Mouse (Mus musculus) right cerebral cortex, postnatal 10 days (tissue): ENCODE measurements around the gene D430042O09Rik.
A peak's percentile ranks its signal among the peaks of the same experiment; 100 is the strongest.
"Not testable (repeated sequence)": the region's sequence is repeated elsewhere in the genome, so short reads cannot be mapped to it uniquely, and the experiment has no call there.

Experiments
- DNase-seq, 2 experiments: peaks; one replicate each; pipeline ENCODE4 v3.0.0; 2021; ENCODE audit warnings: low spot score in 2 of 2

D430042O09Rik gene

GRCm38 (mm10) chr7:125707593-125708022, at the start of gene D430042O09Rik, which contains the start of gene Gtf3c1:
D430042O09Rik (plus strand) TSS chr7:125707888.
Gtf3c1 (minus strand) TSS chr7:125707780.
- DNase-seq: peak; percentile 100

DNA sequence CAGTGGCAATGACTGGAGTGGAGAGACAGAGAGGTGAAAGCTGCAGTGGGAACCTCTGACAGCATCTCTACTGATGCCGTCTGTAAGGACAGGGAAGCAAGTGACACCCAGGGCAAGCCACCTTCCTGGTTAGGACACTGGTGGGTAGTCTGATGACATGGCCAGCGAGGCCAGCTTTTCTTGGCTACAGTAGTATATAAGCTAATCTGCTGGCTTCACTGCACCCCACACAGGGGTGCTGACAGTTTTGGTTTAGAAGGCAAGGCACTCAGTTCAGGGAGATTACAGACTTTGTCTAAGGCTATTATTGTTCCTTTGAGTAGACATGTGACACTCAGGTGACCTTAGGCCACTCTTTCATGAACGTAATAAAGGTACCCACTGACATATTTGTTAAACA, 44.0 kb upstream of the D430042O09Rik start:
- no peak for DNase-seq

DNA sequence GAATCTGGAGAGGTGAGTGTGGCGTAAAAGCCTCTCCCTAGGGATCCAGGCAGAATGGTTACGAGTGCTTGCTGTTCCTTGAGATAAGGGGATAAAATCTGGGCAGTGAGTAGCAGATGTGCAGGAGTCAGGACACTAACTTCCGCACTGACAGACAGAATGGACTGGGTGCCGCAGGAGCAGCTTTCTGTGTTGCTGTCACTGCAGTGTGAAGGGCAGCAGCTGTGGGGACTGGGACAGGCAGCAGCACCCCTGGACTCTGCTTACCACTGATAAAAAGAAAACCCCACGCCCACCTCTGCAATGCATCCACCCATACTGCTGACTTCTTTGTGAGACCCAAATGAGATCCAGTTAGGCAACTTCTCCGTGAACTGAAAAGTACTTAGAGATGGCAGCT, 36.8 kb upstream of the D430042O09Rik start:
- no peak for DNase-seq

DNA sequence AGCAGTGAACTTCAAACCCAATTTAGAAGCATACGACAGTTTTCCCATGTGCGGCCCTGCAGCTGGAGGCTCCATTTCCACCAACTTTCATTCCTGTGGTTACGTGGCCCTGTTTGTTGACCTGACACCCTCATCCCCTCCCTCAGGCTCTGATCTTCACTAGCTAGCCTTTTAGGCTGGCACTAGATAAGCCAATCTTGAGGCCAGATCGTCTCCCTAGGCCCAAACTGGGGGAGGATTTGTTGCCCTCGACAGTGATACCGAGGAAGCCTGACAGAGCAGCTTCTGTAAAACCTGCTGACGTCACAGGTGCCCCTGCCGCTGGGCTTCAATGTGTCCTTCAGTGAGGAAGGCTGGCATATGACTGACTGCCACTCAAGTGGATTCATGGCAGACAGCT, 36.3 kb upstream of the D430042O09Rik start:
- DNase-seq: no peak

- peak in 1 of 2 experiments; percentile 53 for DNase-seq
These were observed 32.8 kb upstream of the D430042O09Rik start for GRCm38 (mm10) chr7:125674916-125675315.

DNA sequence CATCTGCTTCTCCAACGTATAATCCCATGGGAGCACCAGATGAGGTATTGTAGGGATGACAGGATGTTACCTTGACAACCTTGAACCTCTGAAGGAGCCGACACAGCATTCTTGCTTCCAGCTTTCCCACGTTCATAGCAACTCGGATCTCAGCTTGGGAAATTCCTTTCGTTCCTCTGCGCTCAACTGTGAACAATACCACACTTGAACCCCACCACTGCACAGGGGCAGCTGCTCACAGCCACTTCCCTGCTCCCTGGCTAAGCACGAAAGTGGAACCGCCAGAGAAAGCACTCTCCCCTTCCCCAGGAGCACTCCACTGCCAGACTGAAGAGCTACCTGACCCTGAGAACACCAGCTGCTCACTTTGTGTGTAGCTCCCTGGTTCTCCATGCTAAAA, 28.9 kb upstream of the D430042O09Rik start:
- DNase-seq: no peak

GRCm38 (mm10) chr7:125679936-125680335, 27.8 kb upstream of the D430042O09Rik start:
- no peak for DNase-seq

GRCm38 (mm10) chr7:125690516-125690915, 17.2 kb upstream of the D430042O09Rik start:
- DNase-seq: no peak

DNA sequence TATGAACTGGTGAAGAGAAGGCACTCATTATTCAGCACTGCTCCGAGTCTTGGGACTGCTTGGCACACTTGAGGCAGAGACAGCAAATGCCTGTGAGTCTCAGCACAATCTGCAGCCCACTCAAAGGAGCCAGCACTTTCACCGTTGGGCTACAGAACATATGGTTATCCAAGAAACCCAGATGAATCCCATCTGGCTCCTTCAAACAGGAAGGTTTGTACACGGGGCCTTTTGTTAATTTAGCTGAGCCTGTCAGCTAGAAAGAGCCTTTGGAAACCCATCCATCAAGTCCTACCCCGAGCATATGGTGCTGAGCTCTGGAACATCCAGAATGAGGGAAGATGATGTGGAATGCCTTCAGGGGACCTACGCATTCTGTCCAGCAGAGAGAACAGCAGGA, 13.6 kb upstream of the D430042O09Rik start:
- peak; percentile 35 to 72 for DNase-seq

DNA sequence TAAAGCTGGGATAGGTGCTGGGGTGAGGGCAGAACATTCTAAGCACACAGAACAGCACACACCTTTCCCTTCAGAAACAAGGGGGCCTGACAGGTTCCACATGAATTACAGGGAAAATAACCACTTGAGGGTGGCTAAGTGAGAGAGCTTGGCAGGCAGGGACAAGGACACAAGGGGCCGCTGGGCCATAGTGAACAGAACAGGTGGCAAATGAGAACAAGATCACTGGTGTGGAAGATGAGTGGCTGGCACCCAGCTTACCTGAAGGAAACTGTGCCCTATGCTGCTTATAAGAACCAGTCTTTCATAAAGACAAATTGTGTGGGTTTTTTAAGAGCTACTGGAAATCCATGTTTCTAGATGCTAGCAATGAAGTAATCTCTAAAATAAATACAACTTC, 4.9 kb upstream of the D430042O09Rik start:
- DNase-seq: no peak

DNA sequence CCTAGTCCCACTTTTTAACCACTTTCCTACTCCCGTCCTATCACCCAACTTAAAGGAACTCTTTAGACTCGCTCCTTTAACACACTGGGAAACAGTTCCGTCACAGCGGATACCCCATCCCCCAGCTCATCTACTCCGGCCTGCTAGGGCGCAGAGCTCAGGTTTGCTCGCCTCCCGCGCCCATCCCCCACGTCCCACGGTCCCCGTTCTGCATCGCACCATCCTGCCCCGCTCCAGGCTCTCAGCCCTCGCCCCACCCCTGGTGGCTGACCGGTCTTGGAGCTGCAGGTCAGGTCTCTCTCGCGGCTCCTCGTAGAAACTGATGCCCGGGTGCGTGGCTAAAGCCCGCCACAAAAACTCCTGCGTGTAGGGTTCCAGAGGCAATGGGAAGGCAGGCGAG, 502 bp upstream of the D430042O09Rik start:
- peak; percentile 68 to 74 for DNase-seq

GRCm38 (mm10) chr7:125708100-125708499, 412 bp downstream of the D430042O09Rik start:
- no peak for DNase-seq

DNA sequence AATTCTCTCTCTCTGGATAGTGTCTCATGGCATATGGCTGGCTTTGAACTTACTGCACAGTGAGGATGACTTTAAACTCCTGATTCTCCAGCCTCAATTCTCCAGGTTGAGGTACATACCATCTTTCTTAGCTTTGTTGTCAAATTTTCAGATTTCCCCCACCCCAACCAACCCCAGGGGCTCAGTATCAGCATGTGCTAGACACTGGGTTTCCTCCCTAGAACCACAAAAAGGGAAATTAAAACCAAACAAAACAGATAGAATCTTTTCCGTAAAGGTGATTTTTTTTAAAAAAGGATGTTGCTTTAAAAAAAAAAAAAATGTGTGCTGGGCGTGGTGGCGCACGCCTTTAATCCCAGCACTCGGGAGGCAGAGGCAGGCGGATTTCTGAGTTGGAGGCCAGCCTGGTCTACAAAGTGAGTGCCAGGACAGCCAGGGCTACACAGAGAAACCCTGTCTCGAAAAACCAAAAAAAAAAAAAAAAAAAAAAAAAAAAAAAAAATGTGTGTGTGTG, 5.9 kb downstream of the D430042O09Rik start:
- DNase-seq: not testable (repeated sequence)

- DNase-seq: no peak
These were observed 7.1 kb downstream of the D430042O09Rik start for GRCm38 (mm10) chr7:125714803-125715202.

GRCm38 (mm10) chr7:125716724-125717123, 9.0 kb downstream of the D430042O09Rik start:
- no peak for DNase-seq

DNA sequence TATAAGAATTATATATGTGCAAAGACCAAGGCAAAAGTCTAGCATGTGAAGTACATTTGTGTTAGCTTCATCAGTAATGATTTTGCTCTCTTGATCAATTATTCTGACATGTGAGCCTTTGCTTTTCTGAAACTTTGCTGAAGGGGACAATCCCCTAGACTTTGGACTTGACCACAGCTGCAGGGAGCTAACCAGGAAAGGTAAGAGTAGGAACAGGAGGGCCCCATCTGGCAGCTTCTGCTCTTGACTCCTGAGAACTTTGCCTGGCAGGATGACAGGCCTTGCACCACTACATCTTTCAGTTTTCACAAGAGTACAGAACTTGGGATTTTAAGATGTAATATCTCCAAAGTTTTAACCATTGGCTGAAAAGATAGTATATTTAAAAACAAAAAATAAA, 9.9 kb downstream of the D430042O09Rik start:
- DNase-seq: no peak

DNA sequence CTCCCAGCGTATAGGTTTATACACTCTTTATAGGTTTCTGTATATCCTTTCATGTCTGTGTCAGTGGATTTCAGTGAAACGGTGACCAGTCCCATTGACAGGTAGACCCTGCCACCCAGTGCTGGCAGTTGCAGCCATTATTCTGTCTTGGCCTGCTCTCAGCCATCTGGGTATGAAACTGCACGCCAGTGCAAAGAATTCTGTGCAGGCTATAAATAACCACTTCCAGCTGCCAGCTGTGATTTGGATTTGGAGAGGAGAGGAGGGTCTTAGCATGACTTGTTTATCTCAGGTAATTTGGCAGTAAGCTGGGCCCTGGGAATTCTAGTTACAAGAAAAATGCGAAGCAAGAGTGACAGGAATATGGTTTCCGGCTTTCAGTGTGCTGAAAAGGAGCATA, 12.7 kb downstream of the D430042O09Rik start:
- DNase-seq: peak; percentile 43 to 47

GRCm38 (mm10) chr7:125721033-125721432, 13.3 kb downstream of the D430042O09Rik start:
- DNase-seq: no peak

GRCm38 (mm10) chr7:125722127-125722526, 14.4 kb downstream of the D430042O09Rik start:
- no peak for DNase-seq

DNA sequence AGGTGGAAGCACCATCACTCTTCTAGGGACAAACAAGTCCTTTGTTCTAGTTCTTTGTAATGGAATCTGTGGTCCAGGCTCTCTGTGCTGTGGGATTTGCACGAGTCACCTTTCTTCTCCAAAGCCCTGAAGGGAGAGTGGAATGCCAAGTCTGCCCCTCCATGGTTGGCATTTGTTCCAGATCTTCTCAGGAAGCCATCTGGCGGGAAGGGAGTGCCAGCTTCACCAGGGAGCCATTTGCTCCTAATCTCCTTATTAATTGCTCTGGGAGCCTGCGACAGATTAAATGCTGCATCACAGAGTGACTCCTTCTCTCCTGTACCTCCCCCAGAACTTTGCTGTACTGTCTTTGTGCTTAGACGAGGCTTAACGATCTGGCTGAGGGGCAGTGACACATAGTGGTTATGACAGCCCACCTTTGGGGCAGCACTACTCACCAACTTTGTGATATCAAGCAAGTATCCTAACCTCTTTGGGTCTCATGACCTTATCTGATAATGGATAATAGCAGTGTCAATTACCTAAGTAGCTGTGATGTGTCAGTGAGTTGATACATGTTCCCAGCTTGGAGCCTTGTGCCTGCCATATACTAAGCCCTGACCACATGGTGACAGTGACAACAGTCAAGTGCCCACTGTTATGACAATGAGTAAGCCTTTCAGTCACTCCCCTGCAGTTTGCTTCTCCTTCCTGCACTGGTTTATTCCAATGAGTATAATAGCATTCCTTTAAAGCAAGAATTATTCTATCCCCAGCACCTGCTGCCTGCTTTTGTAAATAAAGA, 15.7 kb downstream of the D430042O09Rik start:
- DNase-seq: peak; percentile 41 to 47

- no peak for DNase-seq
These were observed 24.0 kb downstream of the D430042O09Rik start for GRCm38 (mm10) chr7:125731679-125732078.

GRCm38 (mm10) chr7:125733791-125734190, 26.1 kb downstream of the D430042O09Rik start:
- DNase-seq: no peak

- DNase-seq: no peak
These were observed 28.8 kb downstream of the D430042O09Rik start for GRCm38 (mm10) chr7:125736366-125737015.
